Mouse (Mus musculus): ENCODE measurements at regions not wholly inside any gene's neighbourhood (a gene's known extent, or its start where the extent isn't known, plus 50 kb on each side); places are given as distances from the start of the nearest gene placed in this dataset.

DNA sequence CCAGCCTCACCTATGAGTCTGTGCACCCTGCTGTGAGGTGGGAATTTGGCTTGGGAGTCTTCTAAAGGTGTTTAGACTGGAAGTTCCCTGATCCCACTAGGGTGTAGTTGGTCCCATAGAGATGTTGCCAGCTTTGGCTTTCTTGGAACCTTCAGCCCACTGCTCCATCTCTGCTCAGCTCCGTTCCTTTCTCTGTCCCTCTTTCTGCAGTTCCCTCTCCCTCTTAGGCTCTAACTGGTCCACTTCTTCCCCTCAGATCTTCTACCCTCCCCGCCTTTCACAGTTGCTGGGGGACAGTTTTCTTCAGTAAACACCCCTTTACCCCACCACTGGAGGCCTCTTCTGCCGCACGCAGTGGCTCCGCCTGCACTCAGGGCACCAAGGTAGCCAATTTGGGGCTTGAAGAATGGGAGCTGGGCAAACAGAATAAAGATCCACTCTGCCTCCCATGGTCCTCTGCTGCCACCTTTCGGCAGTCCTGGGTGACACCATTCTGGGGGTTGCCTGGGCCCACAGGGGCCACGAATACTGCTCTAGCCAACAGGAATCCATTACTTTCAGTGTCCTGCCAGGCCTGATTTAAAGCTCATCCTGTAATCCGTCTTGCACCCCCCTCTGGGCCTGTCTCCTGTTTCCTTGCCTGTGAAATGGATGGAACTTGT is 162.9 kb upstream of the Tmem28 start:
- TF ChIP-seq CTCF (IDR thresholded peaks at IDR 0.05; ENCODE audit: low read depth, low read length) (0 out of 2 replicates have a peak, but pooled peaks have one; percentile 12), TAL1 (conservative IDR thresholded peaks at IDR 0.05; ENCODE audit: low read depth, low read length) (no peak), GATA1 (IDR thresholded peaks at IDR 0.05; ENCODE audit: borderline replicate concordance, low read length) (no peak)
